Mouse (Mus musculus): Measurements from ENCODE around the gene Dusp1. TPM values are rescaled to one million over a fixed set of nuclear protein-coding genes. Genes with fewer than 3 reads are reported as not detected.

Gene Dusp1
- polyA plus RNA-seq (2012; ENCODE audit: insufficient read depth, insufficient read length, missing spikeins), result 44.4 and 326 TPM in 2 replicates

DNA sequence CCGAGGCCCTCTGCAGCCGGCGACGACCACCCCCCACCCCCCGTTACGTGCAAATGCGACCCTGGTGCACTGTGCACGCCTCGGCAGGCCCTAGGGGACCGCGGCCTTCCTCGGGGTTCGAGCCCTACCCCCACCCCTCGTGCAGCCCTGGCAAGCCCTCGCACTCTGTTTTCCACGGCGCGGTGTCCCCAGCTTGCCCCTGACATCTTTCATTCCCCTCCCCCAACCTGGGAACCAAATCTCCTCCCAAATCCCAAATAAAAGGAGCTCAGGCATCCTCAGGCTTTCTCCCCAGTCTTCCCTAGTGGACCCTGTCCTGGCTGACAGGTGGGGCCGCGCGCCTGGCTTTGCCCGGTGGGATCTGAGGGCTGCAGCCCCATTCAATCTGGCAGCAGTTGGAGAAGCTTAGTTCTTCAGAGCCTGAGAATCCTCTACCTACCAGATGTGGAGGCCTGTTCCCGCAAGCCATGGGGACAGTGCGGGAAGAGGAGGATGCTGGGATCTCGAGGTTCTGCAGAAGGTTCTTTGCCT, at the start of gene Dusp1:
Gene Dusp1, minus strand, starts transcription at position 478 of the 531 bp plus-strand sequence.
- H3K4me1 ChIP-seq (ENCODE audit: control insufficient read depth, insufficient read depth, insufficient read length, low read length), result peaks cover 15% of the 10 kb centered on the region
- peak within 1 kb of the TSS; percentile 87 for H3K4me3 ChIP-seq (ENCODE audit: insufficient read depth, low read depth, low read length)
- peak within 1 kb of the TSS; percentile 90 for H3K27ac ChIP-seq (replicated peaks; ENCODE audit: low read depth, low read length)

DNA sequence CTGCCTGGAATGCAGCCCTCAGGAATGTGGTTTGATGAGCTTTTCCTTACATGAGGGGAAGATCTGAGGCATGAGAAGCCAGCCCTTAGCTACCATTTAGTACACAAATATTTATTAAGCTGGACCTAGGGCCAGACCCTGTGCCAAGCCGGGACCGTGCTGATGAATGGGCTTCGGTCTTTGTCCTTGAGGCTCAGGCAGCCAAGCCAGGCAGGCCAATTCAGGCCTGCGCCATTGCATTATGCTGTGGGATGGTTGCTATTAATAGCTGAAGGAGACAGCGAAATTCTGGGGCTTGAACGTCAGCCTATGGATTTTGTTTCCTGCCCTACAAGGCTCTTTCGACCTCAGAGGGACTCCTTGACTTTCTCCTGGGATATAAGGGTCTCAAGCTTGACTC, 49.4 kb upstream of the Dusp1 start:
- peak overlapping the region; percentile 85 for H3K27ac ChIP-seq (replicated peaks; ENCODE audit: low read depth, low read length)
- peaks cover 43% of the 10 kb centered on the region for H3K4me1 ChIP-seq (ENCODE audit: control insufficient read depth, insufficient read depth, insufficient read length, low read length)
- no peak overlapping the region for H3K4me3 ChIP-seq (ENCODE audit: insufficient read depth, low read depth, low read length)

DNA sequence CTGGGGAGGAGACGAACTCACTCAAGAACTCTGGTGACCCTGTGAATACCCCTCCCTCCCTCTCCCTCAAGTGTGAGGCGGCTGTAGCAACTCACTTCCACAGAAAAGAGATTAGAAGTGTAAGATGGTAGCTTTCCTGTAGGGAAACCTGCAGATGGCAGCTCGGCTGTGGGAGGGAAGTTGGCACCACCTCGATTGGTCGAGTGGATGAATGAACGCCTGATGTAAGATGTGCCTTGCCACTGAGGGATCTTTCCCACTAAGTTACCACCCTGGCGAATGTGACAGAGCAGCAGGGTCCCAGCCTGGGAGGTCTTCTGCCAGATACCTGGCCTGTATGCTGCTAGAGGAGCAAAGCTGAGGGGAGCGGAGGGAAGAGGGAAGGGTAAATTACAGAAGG, 47.9 kb upstream of the Dusp1 start:
- peaks cover 58% of the 10 kb centered on the region for H3K4me1 ChIP-seq (ENCODE audit: control insufficient read depth, insufficient read depth, insufficient read length, low read length)
- H3K27ac ChIP-seq (replicated peaks; ENCODE audit: low read depth, low read length), result peak overlapping the region; percentile 1; the same call in 1 of the 2 replicates
- no peak overlapping the region for H3K4me3 ChIP-seq (ENCODE audit: insufficient read depth, low read depth, low read length)

DNA sequence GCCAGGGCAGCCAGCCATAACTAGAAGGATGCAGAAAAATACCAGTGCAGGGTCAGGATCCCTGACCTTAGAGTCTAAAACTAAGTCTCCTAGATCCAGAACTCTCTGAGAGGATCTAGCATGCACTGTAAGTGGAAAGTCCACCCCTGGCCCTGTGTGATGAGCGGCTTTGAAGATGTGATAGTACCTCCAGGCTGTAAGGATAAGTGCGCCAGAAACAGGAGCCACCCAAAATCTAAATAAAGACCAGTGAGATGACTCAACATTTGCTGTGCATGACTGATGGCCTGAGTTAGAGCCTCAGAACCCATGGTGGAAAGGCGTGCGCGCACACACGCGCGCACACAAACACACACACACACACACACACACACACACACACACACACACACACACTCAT, 46.9 kb upstream of the Dusp1 start:
- peak overlapping the region; percentile 98 for H3K27ac ChIP-seq (replicated peaks; ENCODE audit: low read depth, low read length)
- peaks cover 58% of the 10 kb centered on the region for H3K4me1 ChIP-seq (ENCODE audit: control insufficient read depth, insufficient read depth, insufficient read length, low read length)
- no peak overlapping the region for H3K4me3 ChIP-seq (ENCODE audit: insufficient read depth, low read depth, low read length)

DNA sequence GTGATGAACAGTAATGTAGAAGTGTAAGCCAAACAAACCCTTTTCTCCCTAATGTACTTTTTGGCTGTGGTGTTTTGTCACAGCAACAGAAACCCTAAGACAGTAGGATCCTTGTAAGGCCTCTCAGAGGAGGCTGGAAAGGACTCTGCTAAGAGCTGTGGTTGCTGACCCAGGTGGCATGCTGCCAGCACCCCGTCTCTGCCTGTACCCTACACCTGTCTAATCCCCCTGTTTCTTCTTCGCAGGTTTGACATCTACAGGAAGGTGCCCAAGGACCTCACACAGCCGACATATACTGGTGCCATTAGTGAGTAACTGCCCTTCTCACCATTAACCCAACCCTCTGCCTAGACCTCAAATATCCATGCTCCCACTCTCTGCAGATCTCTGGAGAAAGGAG, 46.4 kb upstream of the Dusp1 start:
- H3K27ac ChIP-seq (replicated peaks; ENCODE audit: low read depth, low read length), result peak overlapping the region; percentile 98
- H3K4me1 ChIP-seq (ENCODE audit: control insufficient read depth, insufficient read depth, insufficient read length, low read length), result peaks cover 64% of the 10 kb centered on the region
- H3K4me3 ChIP-seq (ENCODE audit: insufficient read depth, low read depth, low read length), result no peak overlapping the region

DNA sequence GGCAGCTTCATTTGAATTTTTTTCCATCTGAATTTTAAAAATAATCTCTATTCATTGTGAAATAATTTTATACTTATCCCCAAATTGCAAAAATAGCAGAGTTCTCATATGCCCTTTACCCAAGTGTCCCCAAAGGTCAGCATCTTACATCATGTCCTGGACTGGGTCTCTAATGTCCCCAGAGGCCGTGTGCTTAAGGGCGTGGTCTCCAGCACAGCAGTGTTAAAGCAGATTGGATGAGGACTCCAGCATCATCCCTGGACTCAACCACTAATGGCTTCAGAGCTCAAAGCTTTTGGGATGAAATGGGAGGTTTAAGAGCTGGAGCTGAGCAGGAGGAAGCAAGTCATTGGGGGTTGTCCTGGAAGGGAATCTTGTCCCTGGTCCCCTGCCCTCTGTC, 44.6 kb upstream of the Dusp1 start:
- Histone ChIP-seq H3K4me1 (ENCODE audit: control insufficient read depth, insufficient read depth, insufficient read length, low read length) (peaks cover 69% of the 10 kb centered on the region), H3K27ac (replicated peaks; ENCODE audit: low read depth, low read length) (peak overlapping the region; percentile 98), H3K4me3 (ENCODE audit: insufficient read depth, low read depth, low read length) (no peak overlapping the region)

DNA sequence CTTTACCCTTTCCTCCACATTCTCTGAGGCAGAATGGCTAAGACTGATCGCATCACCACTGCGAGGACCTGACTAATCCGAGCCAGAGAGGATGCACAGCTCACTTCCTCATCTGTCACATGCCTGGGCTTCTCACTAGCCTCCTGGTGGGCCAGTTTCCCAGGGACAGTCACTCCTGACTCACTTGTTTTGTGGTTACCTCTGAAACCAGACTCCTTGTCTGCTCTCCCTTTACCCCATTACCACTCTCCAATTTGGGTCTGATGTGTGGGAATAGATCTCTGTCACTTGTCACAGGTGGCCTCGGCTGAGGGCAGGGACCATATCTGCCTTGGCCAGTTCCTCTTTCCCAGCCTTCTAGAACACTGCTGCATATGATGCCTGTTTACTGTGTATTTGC, 43.7 kb upstream of the Dusp1 start:
- Histone ChIP-seq H3K4me1 (ENCODE audit: control insufficient read depth, insufficient read depth, insufficient read length, low read length) (peaks cover 69% of the 10 kb centered on the region), H3K27ac (replicated peaks; ENCODE audit: low read depth, low read length) (peak overlapping the region; percentile 98), H3K4me3 (ENCODE audit: insufficient read depth, low read depth, low read length) (no peak overlapping the region)

DNA sequence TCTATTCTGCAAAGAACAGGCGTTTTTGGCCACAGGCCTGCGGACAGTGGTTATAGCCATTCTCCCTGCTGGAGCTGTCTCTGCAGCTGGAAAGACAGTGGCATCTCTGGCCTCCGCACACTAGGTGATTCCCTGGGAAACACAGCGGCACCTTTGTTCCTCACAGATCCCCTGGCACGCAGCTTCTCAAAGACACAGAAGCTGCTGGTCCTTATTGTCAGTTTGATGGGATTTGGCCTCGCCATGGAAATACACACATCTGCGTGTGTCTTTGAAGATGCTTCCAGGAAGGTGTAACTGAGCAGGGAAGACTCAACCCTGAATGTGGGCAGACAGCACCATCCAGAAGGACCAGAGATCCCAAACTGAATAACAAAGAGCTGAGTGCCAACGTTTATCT, 41.4 kb upstream of the Dusp1 start:
- peak overlapping the region; percentile 98 for H3K27ac ChIP-seq (replicated peaks; ENCODE audit: low read depth, low read length)
- no peak overlapping the region for H3K4me3 ChIP-seq (ENCODE audit: insufficient read depth, low read depth, low read length)
- peaks cover 67% of the 10 kb centered on the region for H3K4me1 ChIP-seq (ENCODE audit: control insufficient read depth, insufficient read depth, insufficient read length, low read length)

DNA sequence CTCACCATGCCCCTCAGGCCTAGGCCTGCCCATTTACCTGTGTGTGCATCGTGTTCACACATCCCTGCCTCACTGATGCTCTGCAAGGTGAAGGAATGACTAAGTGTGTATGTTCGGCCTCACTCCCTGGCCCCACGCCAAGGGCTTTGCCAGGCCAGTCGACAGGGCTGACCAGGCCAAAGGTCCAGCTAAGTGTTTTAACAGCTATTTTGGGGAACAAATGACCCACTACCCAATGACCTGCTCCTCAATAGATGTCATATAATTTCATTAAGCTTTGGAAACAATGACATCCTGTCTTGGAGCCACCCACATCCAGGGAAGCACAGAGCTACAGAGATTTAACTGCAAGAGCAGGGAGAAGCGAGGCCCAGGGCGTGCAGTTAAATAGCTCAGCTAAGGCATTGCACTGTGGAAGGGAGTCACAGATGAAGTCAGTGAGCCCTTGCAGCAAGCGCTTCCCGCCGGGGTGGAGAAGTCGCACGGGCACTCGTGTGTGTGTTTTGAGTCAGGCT, 40.5 kb upstream of the Dusp1 start:
- H3K4me3 ChIP-seq (ENCODE audit: insufficient read depth, low read depth, low read length), result no peak overlapping the region
- H3K4me1 ChIP-seq (ENCODE audit: control insufficient read depth, insufficient read depth, insufficient read length, low read length), result peaks cover 64% of the 10 kb centered on the region
- peak overlapping the region; percentile 98 for H3K27ac ChIP-seq (replicated peaks; ENCODE audit: low read depth, low read length)

DNA sequence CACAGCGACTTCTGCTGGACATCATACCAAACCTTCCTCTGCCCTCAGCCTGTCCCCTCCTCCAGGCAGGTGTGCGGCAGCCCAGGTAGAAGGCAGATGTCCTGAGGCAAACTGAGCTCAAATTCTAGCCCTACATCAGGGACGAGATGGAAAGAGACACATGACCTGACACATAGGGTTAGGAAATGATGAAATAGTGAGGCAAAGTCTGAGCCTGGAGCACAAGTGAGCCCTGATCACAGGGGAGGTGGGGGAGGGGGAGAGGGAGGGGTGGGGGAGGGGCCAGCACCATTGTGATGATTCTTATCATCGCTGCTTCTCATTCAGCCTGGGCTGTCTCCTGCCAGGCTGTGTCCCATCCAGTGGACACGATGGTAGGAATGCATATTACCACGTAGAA, 40.0 kb upstream of the Dusp1 start:
- Histone ChIP-seq H3K27ac (replicated peaks; ENCODE audit: low read depth, low read length) (peak overlapping the region; percentile 98), H3K4me3 (ENCODE audit: insufficient read depth, low read depth, low read length) (no peak overlapping the region), H3K4me1 (ENCODE audit: control insufficient read depth, insufficient read depth, insufficient read length, low read length) (peaks cover 65% of the 10 kb centered on the region)

DNA sequence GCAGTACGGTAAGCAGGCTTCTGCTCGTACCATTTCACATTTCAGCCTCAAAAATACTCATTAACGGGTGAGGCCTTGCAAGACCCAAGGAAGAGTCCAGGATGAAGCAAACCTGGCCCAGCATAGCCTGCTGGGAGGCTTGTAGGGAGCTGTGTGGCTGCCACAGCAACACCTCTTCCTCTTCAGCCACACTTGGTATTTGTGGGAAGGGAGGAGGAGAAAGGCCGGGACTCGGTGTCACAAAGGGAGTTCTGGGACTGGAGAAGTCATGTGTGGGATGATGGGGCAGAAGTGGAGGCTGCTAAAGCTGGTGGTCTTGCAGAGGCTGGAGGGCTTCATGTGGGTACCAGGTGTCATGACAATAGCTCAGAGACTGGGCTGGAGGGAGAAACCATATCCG, 39.6 kb upstream of the Dusp1 start:
- H3K27ac ChIP-seq (replicated peaks; ENCODE audit: low read depth, low read length), result peak overlapping the region; percentile 98
- no peak overlapping the region for H3K4me3 ChIP-seq (ENCODE audit: insufficient read depth, low read depth, low read length)
- peaks cover 65% of the 10 kb centered on the region for H3K4me1 ChIP-seq (ENCODE audit: control insufficient read depth, insufficient read depth, insufficient read length, low read length)

DNA sequence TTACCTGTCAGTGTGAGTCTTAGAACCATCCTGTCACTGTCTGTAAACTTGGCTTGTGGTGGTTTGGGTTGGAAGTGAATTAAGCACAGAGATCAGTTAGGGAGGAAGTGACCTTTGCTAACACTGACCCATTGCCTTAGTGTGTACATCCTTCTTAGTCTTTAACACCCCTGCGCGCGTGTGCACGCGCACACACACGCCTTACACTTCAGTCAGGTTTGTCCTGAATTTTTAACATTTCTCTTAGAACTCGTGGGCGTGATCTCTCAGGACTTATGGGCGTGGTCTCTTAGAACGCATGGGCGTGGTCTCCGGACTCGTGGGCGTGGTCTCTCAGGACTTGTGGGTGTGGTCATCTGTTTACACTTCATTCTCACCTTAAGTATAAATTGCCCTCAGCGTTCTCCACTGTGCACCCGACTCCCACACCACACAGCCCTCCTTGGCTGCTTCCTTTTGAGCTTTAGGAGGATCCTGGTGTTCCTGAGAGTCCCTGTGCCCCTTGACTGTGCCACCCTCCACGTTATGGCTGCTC, 39.1 kb upstream of the Dusp1 start:
- Histone ChIP-seq H3K4me1 (ENCODE audit: control insufficient read depth, insufficient read depth, insufficient read length, low read length) (peaks cover 66% of the 10 kb centered on the region), H3K4me3 (ENCODE audit: insufficient read depth, low read depth, low read length) (no peak overlapping the region), H3K27ac (replicated peaks; ENCODE audit: low read depth, low read length) (peak overlapping the region; percentile 98)

DNA sequence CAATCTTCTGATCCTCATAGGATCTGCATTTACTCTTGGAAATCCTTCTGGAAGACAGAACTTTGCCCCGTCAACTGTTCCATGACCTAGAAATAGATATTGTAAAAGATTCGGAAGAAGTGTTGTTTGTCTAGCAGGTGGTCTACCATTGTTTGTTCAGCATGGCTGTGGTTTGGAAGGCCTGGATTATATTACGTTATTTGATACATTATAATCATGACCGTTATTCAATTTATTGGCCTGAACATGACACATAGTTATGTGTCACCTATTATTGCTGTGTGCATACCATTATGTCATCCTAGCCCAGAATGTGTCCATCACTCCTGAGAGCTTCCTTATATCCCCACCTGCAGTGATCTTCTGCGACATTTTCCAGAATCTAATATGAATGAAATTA, 36.9 kb upstream of the Dusp1 start:
- Histone ChIP-seq H3K4me3 (ENCODE audit: insufficient read depth, low read depth, low read length) (no peak overlapping the region), H3K27ac (replicated peaks; ENCODE audit: low read depth, low read length) (0 out of 2 replicates have a peak overlapping the region, but pooled peaks have one; percentile 34), H3K4me1 (ENCODE audit: control insufficient read depth, insufficient read depth, insufficient read length, low read length) (peaks cover 60% of the 10 kb centered on the region)

DNA sequence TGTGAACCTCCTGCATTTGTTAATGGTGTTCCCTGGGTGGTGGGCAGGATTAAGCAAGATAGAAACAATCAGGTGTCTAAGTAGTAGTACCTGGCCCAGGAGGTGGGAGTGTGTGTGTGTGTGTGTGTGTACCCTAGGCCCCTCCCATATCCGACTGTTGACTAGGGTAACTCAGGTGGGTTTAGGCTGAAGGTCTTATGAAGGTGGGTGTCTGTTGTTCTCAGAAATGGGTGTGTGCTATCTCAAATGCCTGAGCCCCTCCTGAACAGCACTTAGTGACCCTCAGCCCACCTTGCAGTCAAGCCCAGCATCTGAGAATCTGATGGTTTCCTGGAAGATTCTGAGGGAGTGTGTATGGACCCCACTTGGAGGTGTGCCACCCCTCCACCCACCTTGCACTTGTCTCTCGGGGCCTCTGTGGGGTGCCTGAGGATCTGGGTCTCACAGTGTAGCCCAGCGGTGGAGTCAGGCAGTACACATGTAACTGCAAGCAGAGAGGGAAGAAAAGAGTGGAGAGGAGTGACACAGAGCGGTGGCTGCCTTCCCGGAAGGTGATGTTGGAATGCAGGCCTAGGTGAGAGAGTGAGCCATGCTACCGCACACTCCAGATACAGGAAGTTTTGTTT, 35.0 kb upstream of the Dusp1 start:
- H3K4me1 ChIP-seq (ENCODE audit: control insufficient read depth, insufficient read depth, insufficient read length, low read length), result peaks cover 53% of the 10 kb centered on the region
- H3K27ac ChIP-seq (replicated peaks; ENCODE audit: low read depth, low read length), result peak overlapping the region; percentile 99
- H3K4me3 ChIP-seq (ENCODE audit: insufficient read depth, low read depth, low read length), result no peak overlapping the region

DNA sequence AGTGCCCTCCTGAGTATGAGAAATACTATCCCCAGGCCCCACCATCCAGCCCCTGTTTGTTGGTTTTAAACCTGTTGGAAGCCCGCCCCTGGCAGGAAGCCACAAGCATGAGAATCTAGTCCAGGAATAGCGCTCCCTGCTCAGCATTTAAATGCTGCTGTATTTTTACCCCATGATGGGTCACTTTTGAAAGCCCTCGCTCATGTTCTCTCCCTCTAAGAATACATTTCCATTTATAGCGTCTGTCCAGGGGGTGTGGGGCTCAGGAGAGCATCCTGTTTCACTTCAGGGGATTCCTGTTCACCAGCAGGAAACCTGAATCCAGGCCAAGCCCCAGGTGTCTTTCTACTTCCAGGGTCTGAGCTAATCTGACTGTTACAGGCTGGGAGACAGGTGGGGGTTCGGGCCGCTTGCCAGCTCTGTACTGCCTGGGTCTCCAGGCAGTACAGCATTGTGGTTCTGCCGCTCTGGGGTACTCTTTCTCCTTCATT, 34.3 kb upstream of the Dusp1 start:
- Histone ChIP-seq H3K27ac (replicated peaks; ENCODE audit: low read depth, low read length) (peak overlapping the region; percentile 99), H3K4me1 (ENCODE audit: control insufficient read depth, insufficient read depth, insufficient read length, low read length) (peaks cover 49% of the 10 kb centered on the region), H3K4me3 (ENCODE audit: insufficient read depth, low read depth, low read length) (no peak overlapping the region)

All from brown adipose tissue, adult 24 weeks (tissue).